Mouse (Mus musculus): ENCODE measurements around the gene Mbtd1.
"Not testable (repeated sequence)": the region's sequence is repeated elsewhere in the genome, so short reads cannot be mapped to it uniquely, and the experiment has no call there.

The Mbtd1 gene

DNA sequence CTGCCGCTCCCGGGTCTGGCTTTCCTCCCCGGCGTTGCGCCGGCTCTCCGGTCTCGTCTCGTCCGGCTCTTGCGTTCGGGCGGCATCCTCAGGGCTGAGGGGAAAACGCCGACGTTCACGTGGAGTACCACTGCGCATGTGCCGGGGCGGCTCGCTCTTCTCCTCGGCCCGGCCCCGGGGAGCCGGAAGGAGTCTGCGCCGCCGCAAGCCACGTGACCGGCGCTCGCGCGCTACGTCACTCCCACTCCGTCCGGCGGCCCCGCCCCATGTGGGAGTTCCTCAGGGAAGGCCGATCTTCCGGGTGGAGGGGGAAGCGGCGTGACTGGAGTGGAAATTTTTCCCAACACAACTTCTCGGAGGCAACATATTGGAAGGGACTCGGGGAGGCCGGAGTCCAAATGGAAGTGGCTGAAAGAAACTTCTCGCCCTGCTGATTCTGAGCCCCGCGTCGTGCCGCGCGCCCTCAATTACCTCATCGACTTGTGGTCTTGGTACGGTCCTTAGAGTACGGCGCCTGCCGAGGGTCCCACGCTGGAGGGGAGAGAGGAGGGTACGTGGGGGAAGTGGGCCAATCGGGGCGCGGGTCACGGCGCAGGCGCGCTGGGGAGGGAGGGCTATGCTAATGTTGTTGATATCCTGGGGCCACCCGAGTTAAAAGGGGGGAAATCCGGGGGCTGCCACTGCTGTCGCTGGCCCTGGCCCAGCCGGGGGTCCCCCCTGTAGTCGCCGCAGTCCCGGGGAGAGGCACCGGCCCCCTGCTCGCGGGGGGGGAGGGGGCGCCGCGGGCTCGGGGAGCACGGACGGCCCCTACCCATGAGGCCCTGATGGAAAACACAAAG is at the start of gene Mbtd1, which contains the start of gene Utp18:
Gene Mbtd1, plus strand, starts transcription at position 281 of the 839 bp plus-strand sequence.
Gene Utp18, minus strand, starts transcription at position 195 of the 839 bp plus-strand sequence.
- in situ Hi-C loops (cut with MboI; ENCODE audit: unreplicated experiment in 2 of 2): no loop called here

DNA sequence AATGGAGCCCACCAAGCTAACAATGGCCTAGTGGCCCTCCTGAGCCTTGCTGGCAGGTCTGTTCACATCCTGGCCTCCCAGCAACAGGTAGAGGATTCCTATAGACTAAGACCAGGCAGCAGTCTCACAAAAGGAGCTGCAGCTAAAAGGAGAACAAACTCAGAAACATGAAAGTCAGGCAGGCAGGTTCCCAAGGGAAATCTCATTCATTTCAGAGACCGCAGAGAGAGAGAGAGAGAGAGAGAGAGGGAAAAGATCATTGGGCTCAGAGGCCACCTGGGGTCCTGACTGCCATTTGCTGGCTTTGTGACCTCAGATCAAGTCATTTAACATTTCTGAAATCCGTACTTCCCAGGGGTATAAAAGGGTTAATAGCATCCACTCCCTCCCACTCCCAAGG is 38.3 kb upstream of the Mbtd1 start:
- in situ Hi-C loops (cut with MboI; ENCODE audit: unreplicated experiment in 2 of 2): no loop called here

DNA sequence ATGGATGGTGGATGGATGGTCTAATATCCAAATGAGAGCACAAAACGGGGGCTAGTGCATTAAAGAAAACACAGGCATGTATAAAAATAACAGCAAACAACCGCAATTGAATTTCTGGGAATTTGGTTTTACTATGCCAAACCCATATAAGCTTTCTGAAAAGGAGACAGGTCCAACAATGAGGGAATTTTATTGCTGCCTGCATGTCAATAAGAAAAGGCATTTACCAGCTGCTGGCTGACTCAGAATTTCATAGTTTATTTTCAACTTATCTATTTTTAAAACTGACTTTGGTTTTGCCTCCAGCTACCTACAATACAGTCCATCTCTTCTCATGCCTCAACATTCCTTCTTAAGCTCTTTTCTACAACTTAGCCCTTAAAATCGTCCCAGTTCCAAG is 33.1 kb upstream of the Mbtd1 start:
- in situ Hi-C loops (cut with MboI; ENCODE audit: unreplicated experiment in 2 of 2): loop anchor here (10.0 kb wide), 1 partner anchor 348 kb away; no protein-coding TSS in a partner anchor

GRCm38 (mm10) chr11:93856284-93856955 is 29.2 kb upstream of the Mbtd1 start:
- in situ Hi-C loops (cut with MboI; ENCODE audit: unreplicated experiment in 2 of 2): loop anchor here (10.0 kb wide), 1 partner anchor 352 kb away; no protein-coding TSS in a partner anchor

DNA sequence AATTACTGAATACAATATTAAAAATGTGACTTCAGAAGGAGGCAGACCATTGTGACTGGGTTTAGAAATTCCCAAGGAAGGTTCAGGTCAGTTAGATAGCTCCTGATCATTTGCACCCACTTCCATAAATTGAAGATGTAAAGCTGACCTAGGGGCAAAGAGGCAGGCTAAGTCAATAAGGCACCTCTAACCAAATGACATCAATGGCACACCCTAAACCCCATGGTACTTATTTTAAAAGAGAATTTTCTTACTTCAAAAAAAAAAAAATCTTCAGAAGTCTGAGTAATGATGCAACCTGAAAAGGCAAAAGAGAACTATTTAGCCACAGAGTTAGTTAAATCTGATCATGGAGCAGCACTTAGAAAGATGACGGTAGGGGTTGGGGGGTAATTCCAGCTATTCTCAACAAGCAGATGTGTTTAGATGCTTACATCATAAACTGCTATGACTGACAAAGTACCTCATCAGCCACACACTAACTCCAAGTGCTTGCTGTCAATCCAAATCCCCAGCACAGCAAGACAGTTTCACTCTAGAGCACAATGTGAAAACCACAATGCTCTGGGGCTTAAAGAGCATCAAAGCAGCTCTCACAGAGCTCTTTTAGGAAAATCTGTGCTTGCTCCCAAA is 25.0 kb upstream of the Mbtd1 start:
- in situ Hi-C loops (cut with MboI; ENCODE audit: unreplicated experiment in 2 of 2): no loop called here

DNA sequence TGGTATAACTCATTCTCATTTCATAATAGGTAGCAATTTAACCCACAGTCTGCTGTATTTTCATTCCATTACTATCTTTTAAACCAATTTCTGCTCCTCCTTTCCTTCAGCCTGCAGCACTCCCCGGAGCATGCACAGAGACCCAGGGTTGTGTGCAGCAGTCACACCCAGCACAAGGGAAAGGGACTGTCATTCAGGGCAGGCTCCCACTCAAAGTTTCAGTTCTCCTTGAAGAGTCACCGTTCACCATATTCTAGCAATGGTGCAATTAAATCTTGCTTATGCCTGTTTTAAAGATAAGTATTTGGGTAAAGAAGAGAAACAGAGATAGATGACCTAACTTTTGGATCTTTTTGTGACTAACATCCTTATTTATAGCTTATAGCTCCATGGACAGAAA is 24.5 kb upstream of the Mbtd1 start:
- in situ Hi-C loops (cut with MboI; ENCODE audit: unreplicated experiment in 2 of 2): no loop called here

DNA sequence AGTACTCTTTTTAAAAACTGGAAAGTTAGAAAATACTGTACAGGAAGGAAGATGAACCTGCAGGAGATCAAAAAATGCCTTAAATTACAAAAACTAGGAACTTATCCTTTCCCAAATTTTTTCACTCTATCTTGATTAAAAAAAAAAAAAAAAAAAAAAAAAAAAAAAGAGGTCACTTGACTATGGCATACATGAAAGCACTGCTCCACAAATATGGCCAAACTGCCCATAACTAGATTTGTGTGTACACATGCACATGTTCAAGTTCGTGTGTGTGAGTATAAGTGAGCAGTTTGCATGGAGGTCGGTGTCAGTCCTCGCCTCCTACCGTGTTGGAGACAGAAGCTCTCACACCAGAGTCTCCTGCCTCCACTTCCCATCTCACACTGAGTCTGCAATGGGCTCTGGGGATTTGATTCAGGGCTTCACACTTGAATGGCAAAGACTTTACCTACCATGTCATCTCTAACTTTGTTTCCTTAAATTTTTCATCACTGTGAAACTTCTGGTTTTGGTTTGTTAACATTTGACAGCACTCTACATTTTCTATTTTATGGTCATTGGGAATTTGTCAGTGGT is 23.5 kb upstream of the Mbtd1 start:
- in situ Hi-C loops (cut with MboI; ENCODE audit: unreplicated experiment in 2 of 2): no loop called here

- in situ Hi-C loops (cut with MboI; ENCODE audit: unreplicated experiment in 2 of 2): no loop called here
Observed at GRCm38 (mm10) chr11:93862638-93863037, 23.0 kb upstream of the Mbtd1 start.

DNA sequence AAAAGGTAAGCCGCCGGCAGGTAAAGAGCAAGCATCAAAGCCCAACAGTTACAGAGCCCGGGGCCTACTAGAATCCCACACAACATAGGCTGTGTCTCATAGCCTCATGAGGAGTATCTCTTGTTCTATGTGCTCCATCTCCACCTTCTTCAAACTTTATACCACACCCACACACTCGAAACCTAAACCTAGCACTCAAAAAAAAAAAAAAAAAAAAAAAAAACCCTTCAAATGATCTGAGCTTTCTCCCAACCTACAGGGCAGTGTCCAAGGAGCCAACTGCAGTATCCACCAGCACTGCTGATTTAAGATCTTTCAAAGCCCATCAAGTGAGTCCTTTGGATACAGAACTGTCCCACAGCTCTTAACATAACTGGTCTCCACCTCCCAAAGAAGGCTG is 1.6 kb upstream of the Mbtd1 start:
- in situ Hi-C loops (cut with MboI; ENCODE audit: unreplicated experiment in 2 of 2): no loop called here

GRCm38 (mm10) chr11:93884901-93885571 is 616 bp upstream of the Mbtd1 start:
- in situ Hi-C loops (cut with MboI; ENCODE audit: unreplicated experiment in 2 of 2): no loop called here

DNA sequence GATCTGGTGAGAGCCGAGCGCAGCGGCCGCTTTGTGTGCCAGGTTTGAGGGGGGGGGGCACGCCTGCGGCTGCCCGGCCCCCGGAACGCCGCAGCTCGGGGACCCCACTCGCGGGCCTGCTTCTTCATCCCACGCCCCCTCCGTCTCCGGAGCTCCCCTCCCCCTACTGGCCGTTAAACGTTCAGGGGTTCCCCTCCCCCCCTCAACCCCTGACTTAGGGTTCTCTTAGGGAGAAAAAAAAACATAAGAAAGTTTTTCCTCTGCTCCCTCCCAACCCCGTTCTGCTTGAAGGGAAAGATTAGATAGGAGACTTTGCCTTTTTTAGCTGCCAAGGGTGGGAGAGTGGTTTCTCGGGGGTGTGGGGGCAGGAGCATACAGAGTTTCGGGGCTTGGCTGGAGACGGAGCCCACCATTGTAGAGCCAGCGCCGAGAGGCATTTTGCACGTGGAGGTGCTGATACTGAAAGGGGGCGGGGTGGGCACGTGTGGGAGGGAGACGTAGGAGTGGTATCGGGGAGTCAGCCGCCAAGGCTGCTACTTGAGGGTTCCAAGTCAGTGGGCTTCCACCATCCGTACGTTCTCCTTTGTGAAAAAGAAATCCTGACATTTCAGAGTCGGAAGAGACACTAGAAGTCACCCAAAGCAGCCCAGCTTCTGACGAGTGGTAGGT is 893 bp downstream of the Mbtd1 start:
- in situ Hi-C loops (cut with MboI; ENCODE audit: unreplicated experiment in 2 of 2): no loop called here

DNA sequence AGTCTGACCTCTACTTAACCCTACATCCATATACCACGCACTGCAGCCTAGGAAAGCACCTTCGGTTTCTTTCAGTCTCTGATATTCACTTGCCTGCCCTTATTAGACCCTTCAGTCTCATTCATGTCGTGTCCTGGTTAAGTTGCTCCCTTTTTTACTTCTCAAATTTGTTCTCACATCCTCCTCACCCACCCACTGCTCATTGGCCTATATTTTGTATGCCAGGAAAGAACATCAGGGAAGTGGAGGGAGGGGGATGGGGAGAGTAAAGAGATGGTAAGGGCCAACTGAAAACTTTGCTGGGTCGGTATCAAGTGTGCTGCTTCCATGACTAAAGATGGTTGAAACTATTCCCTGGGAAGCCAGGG is 1.4 kb downstream of the Mbtd1 start:
- in situ Hi-C loops (cut with MboI; ENCODE audit: unreplicated experiment in 2 of 2): no loop called here

GRCm38 (mm10) chr11:93897732-93898131 is 12.1 kb downstream of the Mbtd1 start:
- in situ Hi-C loops (cut with MboI; ENCODE audit: unreplicated experiment in 2 of 2): no loop called here

DNA sequence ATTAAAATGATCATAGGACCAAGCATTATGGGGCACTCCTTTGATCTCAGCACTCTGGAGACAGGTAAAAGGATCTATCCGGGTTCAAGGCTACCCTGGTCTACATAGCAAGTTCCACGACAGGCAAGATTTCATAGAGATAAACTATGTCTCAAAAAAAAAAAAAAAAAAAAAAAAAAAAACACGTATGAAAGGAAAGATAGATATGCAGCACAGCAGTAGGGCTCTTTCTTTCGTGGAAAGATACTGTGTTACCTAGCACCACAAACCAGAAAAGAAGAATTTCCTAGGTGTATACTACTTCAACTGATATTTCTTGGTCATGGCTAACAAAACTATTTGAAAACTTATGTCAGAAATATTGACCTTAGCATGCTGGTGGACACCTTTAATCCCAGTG is 21.2 kb downstream of the Mbtd1 start:
- in situ Hi-C loops (cut with MboI; ENCODE audit: unreplicated experiment in 2 of 2): no loop called here

DNA sequence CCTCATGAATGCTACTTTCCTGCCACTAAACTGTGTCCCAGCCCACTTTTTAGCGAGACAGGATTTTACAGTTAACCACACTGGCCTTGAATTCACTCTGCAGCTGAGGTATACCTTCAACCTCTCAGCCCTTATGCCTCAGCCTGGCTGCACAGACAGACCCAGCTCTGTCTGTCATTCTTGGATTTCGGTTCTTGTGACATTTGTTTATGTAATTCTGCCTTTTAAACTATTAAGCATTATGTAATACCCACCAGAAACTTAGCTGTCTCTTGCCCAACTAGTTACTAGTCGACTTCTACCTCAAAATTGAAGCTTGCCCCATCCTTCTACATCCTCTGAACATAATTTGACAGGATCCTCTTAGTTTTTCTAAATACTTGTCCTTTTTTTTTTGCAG is 22.2 kb downstream of the Mbtd1 start:
- in situ Hi-C loops (cut with MboI; ENCODE audit: unreplicated experiment in 2 of 2): no loop called here

- in situ Hi-C loops (cut with MboI; ENCODE audit: unreplicated experiment in 2 of 2): no loop called here
Observed at GRCm38 (mm10) chr11:93908829-93909228, 23.2 kb downstream of the Mbtd1 start.

DNA sequence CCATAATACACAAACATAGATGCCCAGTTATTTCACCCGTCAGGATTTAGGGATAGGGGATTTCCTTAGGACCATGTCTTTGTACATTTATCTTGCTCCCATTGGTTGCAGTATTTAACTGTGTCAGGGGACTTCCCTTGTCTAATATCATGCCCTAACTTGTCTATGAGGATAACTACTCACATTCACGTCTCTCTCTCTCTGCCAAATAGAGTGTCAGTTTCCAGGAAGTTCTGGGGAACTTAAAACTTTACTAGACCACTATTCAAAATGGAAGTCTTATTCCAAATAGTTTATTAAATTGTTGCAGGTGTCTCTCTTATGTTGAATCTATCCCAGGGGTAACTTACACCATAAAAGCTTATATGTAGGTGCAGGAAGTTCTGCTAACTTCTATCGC is 26.0 kb downstream of the Mbtd1 start:
- in situ Hi-C loops (cut with MboI; ENCODE audit: unreplicated experiment in 2 of 2): no loop called here

DNA sequence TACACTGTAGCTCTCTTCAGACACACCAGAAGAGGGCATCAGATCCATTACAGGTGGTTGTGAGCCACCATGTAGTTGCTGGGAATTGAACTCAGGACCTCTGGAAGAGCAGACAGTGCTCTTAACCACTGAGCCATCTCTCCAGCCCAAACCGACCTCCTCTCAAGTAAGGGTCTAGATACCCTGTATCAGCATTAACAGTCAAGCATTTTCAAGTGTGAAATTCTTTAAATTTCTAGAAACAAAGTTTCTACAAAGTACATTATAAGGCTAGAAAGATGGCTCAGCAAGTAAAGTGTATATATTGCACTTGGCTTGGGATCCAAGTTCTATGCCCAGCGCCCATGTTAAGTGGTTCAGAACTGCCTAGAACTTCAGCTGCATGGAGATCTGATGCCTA is 29.4 kb downstream of the Mbtd1 start:
- in situ Hi-C loops (cut with MboI; ENCODE audit: unreplicated experiment in 2 of 2): not testable (repeated sequence)

DNA sequence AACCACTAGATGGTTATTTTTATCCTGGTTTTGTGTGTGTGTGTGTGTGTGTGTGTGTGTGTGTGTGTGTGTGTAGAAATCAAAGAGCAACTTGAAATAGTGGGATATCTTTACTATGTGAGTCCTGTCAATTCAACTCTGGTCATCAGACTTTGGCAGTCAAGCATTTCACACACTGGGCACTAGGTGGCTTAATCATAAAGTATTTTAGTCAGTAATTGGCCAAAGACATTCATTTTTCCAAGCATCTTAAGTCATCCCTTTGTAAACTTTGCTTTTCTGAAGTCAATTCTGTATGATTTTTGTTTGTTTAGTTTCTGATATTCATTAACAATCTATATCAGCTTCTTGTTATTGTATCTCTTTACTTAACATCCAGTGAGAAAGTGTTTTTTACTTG is 43.5 kb downstream of the Mbtd1 start:
- in situ Hi-C loops (cut with MboI; ENCODE audit: unreplicated experiment in 2 of 2): no loop called here

GRCm38 (mm10) chr11:93940906-93941305 is 55.3 kb downstream of the Mbtd1 start:
- in situ Hi-C loops (cut with MboI; ENCODE audit: unreplicated experiment in 2 of 2): no loop called here
